Mouse (Mus musculus) kidney, adult 2 months (tissue): Measurements from ENCODE around the gene D8Ertd738e. TPM values are rescaled to one million over a fixed set of nuclear protein-coding genes. Genes with fewer than 3 reads are reported as not detected.

Source experiments
- DNase-seq: peaks from one replicate; pipeline ENCODE4 v3.0.0; 2021
- H3K27ac ChIP-seq: fragments of 200-500 bp; 2 replicates; pipeline ENCODE4 v1.5.1; 2012; ENCODE audit warnings: low read depth, low read length, control low read depth, inconsistent platforms; ENCODE audit not compliant: insufficient read depth
- H3K27me3 ChIP-seq: fragments of 200-500 bp; replicated peaks from 2 replicates; pipeline ENCODE4 v1.6.1; 2012; ENCODE audit warnings: mild to moderate bottlenecking, moderate library complexity, low read length, inconsistent platforms; ENCODE audit not compliant: control insufficient read depth, insufficient read depth
- H3K36me3 ChIP-seq: fragments of 200-500 bp; 2 replicates; pipeline ENCODE4 v1.6.1; 2012; ENCODE audit warnings: mild to moderate bottlenecking, moderate library complexity, low read length, inconsistent platforms; ENCODE audit not compliant: control insufficient read depth, insufficient read depth
- H3K4me1 ChIP-seq: fragments of 200-500 bp; 2 replicates; pipeline ENCODE4 v1.6.1; 2011; ENCODE audit warnings: low read length; ENCODE audit not compliant: control insufficient read depth, insufficient read depth
- H3K4me3 ChIP-seq: fragments of 200-500 bp; 2 replicates; pipeline ENCODE4 v1.5.1; 2011; ENCODE audit warnings: mild to moderate bottlenecking, low read depth, low read length, control low read depth; ENCODE audit not compliant: insufficient read depth
- CTCF ChIP-seq: fragments of 200-500 bp; conservative IDR thresholded peaks from 2 replicates; pipeline ENCODE4 v1.5.1; 2011; ENCODE audit warnings: low read depth, mild to moderate bottlenecking, control low read depth, low read length, moderate library complexity, mixed read lengths; ENCODE audit not compliant: insufficient read depth, insufficient read length
- POLR2A ChIP-seq: fragments of 200-500 bp; IDR thresholded peaks from one replicate; pipeline ENCODE4 v1.6.1; 2011; ENCODE audit warnings: low read depth, low read length, control low read depth
- WGBS: fragments of 180-500 bp; shearing (Covaris S2); methylation state at CpG from one replicate; pipeline ENCODE4 v1.1.7; 2018; 5-methylcytosine and 5-hydroxymethylcytosine counted together
- polyA plus RNA-seq: library from polyadenylated mRNA; depleted of rRNA; stranded (reverse); fragments of >200 nt; gene quantifications from 2 replicates; pipeline ENCODE4 v1.2.3, GENCODE M21; 2012

Gene D8Ertd738e
- polyA plus RNA-seq, 1 experiment: 246 TPM

GRCm38 (mm10) chr8:84208381-84209380 lies 40.8 kb downstream of the D8Ertd738e start:
- TF ChIP-seq CTCF (no peak), POLR2A (no peak)
- Histone ChIP-seq H3K27ac (peak overlapping the region; percentile 64), H3K4me3 (no peak overlapping the region), H3K36me3 (no peaks in the 10 kb centered on the region), H3K4me1 (peaks cover 16% of the 10 kb centered on the region), H3K27me3 (no peaks in the 10 kb centered on the region)
- peak; percentile 56 for DNase-seq
- WGBS: 31% methylated on average over 17 of the region's 17 CpGs

GRCm38 (mm10) chr8:84207811-84208210 lies 41.7 kb downstream of the D8Ertd738e start:
- Histone ChIP-seq H3K4me3 (no peak overlapping the region), H3K27ac (peak overlapping the region; percentile 64), H3K27me3 (no peaks in the 10 kb centered on the region), H3K4me1 (peaks cover 16% of the 10 kb centered on the region), H3K36me3 (no peaks in the 10 kb centered on the region)
- no peak for TF ChIP-seq CTCF
- TF ChIP-seq POLR2A: no peak
- WGBS: 54% methylated on average over 6 of the region's 7 CpGs
- peak; percentile 76 for DNase-seq

- Histone ChIP-seq H3K27me3 (no peaks in the 10 kb centered on the region), H3K4me3 (no peak overlapping the region), H3K27ac (no peak overlapping the region), H3K36me3 (no peaks in the 10 kb centered on the region), H3K4me1 (peaks cover 16% of the 10 kb centered on the region)
- DNase-seq: no peak
- TF ChIP-seq POLR2A (no peak), CTCF (no peak)
- WGBS: 94% methylated on average over 3 of the region's 3 CpGs
These were observed 42.9 kb downstream of the D8Ertd738e start for GRCm38 (mm10) chr8:84206666-84207065.

- H3K27me3 ChIP-seq: no peaks in the 10 kb centered on the region
- no peak for DNase-seq
- H3K27ac ChIP-seq: no peak overlapping the region
- TF ChIP-seq CTCF (no peak), POLR2A (no peak)
- H3K36me3 ChIP-seq: no peaks in the 10 kb centered on the region
- peaks cover 16% of the 10 kb centered on the region for H3K4me1 ChIP-seq
- H3K4me3 ChIP-seq: no peak overlapping the region
- WGBS: 93% methylated on average over 5 of the region's 5 CpGs
These were observed 44.4 kb downstream of the D8Ertd738e start for GRCm38 (mm10) chr8:84205073-84205472.

GRCm38 (mm10) chr8:84203975-84204772 lies 45.3 kb downstream of the D8Ertd738e start:
- H3K27me3 ChIP-seq: no peaks in the 10 kb centered on the region
- TF ChIP-seq CTCF: 0 out of 2 replicates have a peak, but pooled peaks have one; percentile 30
- TF ChIP-seq POLR2A: peak; percentile 26
- H3K27ac ChIP-seq: peak overlapping the region; percentile 98
- peak; percentile 90 for DNase-seq
- no peaks in the 10 kb centered on the region for H3K36me3 ChIP-seq
- H3K4me3 ChIP-seq: peak overlapping the region; percentile 53
- 45% methylated on average over 13 of the region's 13 CpGs for WGBS
- peaks cover 12% of the 10 kb centered on the region for H3K4me1 ChIP-seq

- no peaks in the 10 kb centered on the region for H3K27me3 ChIP-seq
- 13% methylated on average over 34 of the region's 34 CpGs for WGBS
- no peak for TF ChIP-seq CTCF
- TF ChIP-seq POLR2A: peak; percentile 66
- peak overlapping the region; percentile 53 for H3K4me3 ChIP-seq
- H3K27ac ChIP-seq: peak overlapping the region; percentile 98
- DNase-seq: peak; percentile 94
- H3K36me3 ChIP-seq: no peaks in the 10 kb centered on the region
- H3K4me1 ChIP-seq: peaks cover 12% of the 10 kb centered on the region
These were observed 46.3 kb downstream of the D8Ertd738e start for GRCm38 (mm10) chr8:84202938-84203917.
